Mouse (Mus musculus): ENCODE measurements at regions not wholly inside any gene's neighbourhood (a gene's known extent, or its start where the extent isn't known, plus 50 kb on each side); places are given as distances from the start of the nearest gene placed in this dataset.

DNA sequence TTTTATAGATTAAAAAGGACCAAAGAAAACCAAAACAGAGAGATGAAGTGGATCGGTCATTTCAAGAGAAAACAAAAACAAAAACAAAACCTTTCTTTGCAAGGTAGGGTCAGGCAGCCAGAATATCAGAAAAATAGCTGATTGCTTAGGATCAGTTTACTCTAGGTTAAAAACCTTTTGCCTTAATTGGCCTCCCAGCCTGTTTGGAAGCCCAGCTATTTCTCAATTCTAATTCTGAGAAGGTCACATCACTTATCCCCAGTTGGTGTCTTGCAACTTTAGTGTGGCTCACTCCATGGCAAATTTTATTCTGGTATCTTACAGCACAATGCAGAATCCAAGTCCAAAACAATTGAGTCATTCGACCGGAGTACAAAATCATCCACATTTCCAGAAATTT is 70.0 kb downstream of the 1190002N15Rik start:
- Histone ChIP-seq H3K9ac (replicated peaks; ENCODE audit: low read depth, low read length) (no peak overlapping the region), H3K4me1 (replicated peaks; ENCODE audit: control insufficient read depth, insufficient read depth, low read length) (no peaks in the 10 kb centered on the region), H3K4me3 (replicated peaks; ENCODE audit: low read length) (no peak overlapping the region), H3K36me3 (ENCODE audit: control insufficient read depth, insufficient read depth) (no peaks in the 10 kb centered on the region), H3K27ac (ENCODE audit: low read length) (no peak overlapping the region), H3K27me3 (replicated peaks; ENCODE audit: control insufficient read depth, insufficient read depth, low read length) (no peaks in the 10 kb centered on the region), H3K9me3 (ENCODE audit: control insufficient read depth, low read length) (no peaks in the 10 kb centered on the region), H3K4me2 (ENCODE audit: low read length) (no peak overlapping the region)
- 71% methylated on average over 3 of the region's 3 CpGs for WGBS
- no peak for ATAC-seq

DNA sequence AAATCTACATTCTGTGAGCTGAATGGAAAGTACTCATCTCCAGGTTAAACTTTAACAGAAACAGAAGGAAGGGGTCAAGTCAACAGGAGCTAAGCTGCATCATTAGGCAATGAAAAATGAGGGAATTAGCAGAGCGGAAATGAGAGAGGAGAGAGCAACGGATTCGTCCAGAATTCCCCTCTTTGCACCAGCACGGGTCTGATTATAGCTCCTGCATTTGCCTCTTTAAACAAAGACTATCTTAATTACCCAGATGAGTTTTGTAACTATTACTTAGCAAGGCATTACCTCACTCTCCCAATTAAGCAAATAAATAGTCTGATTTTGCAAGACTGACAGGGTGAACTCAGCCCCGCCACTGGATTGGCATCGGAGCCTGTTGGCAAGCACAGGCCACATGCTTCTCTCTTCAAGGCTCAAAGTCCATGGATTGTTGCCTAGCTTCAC is 81.8 kb downstream of the 1190002N15Rik start:
- H3K4me1 ChIP-seq (replicated peaks; ENCODE audit: control insufficient read depth, insufficient read depth, low read length), result 0 out of 2 replicates have a peak, but pooled peaks cover 6% of the 10 kb centered on the region
- 17% methylated on average over 6 of the region's 6 CpGs for WGBS
- no peak overlapping the region for H3K4me2 ChIP-seq (ENCODE audit: low read length)
- no peaks in the 10 kb centered on the region for H3K9me3 ChIP-seq (ENCODE audit: control insufficient read depth, low read length)
- H3K27ac ChIP-seq (ENCODE audit: low read length), result no peak overlapping the region
- ATAC-seq, result peak; percentile 94
- H3K9ac ChIP-seq (replicated peaks; ENCODE audit: low read depth, low read length), result no peak overlapping the region
- H3K36me3 ChIP-seq (ENCODE audit: control insufficient read depth, insufficient read depth), result no peaks in the 10 kb centered on the region
- peaks cover 6% of the 10 kb centered on the region; the same call in 1 of the 2 replicates for H3K27me3 ChIP-seq (replicated peaks; ENCODE audit: control insufficient read depth, insufficient read depth, low read length)
- no peak overlapping the region for H3K4me3 ChIP-seq (replicated peaks; ENCODE audit: low read length)

DNA sequence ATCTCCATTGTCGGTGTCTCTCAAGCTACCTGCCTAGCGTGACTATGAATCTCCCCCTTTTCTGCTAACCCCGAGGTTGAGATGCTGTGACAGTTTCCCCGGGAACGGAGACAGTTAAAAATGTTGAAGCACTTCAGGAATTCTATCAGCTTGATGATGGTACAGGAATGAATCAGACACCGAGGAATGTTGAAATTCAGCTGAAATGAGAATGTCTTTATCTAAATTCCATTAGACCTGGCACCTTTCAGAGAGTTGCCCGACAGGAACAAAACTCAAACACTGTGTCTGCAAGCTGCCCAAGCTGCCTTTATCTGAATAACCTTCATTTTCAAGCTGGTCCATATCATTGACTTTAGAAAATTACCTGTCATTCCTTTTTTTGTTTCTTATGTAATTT is 82.4 kb downstream of the 1190002N15Rik start:
- H3K9ac ChIP-seq (replicated peaks; ENCODE audit: low read depth, low read length), result no peak overlapping the region
- H3K9me3 ChIP-seq (ENCODE audit: control insufficient read depth, low read length), result no peaks in the 10 kb centered on the region
- H3K4me1 ChIP-seq (replicated peaks; ENCODE audit: control insufficient read depth, insufficient read depth, low read length), result 0 out of 2 replicates have a peak, but pooled peaks cover 6% of the 10 kb centered on the region
- H3K4me2 ChIP-seq (ENCODE audit: low read length), result no peak overlapping the region
- H3K27me3 ChIP-seq (replicated peaks; ENCODE audit: control insufficient read depth, insufficient read depth, low read length), result peaks cover 6% of the 10 kb centered on the region; the same call in 1 of the 2 replicates
- no peak overlapping the region for H3K27ac ChIP-seq (ENCODE audit: low read length)
- H3K36me3 ChIP-seq (ENCODE audit: control insufficient read depth, insufficient read depth), result no peaks in the 10 kb centered on the region
- ATAC-seq, result no peak
- WGBS, result 63% methylated on average over 7 of the region's 7 CpGs
- H3K4me3 ChIP-seq (replicated peaks; ENCODE audit: low read length), result no peak overlapping the region

DNA sequence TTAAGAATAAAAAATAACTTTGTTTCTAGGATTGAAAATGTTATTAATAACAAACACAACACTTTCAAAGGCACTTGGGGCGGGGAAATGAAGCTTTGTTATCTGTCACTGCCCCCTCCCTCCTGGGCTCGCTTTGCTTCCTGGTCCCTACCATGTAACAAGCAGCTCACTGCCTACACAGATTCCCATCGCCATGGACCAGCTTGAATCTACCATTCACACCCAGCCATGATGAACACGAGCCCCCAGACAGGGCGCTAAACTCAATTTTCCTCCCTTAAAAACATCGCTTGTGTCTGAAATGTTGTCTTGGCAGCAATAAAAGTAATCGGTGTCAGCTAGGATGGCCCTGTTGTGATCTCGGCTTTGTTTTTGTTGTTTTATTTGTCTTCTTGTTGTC is 88.0 kb downstream of the 1190002N15Rik start:
- no peaks in the 10 kb centered on the region for H3K4me1 ChIP-seq (replicated peaks; ENCODE audit: control insufficient read depth, insufficient read depth, low read length)
- 79% methylated on average over 8 of the region's 8 CpGs for WGBS
- H3K27ac ChIP-seq (ENCODE audit: low read length), result no peak overlapping the region
- H3K9me3 ChIP-seq (ENCODE audit: control insufficient read depth, low read length), result no peaks in the 10 kb centered on the region
- no peak overlapping the region for H3K9ac ChIP-seq (replicated peaks; ENCODE audit: low read depth, low read length)
- no peak overlapping the region for H3K4me3 ChIP-seq (replicated peaks; ENCODE audit: low read length)
- 0 out of 2 replicates have a peak, but pooled peaks cover 6% of the 10 kb centered on the region for H3K27me3 ChIP-seq (replicated peaks; ENCODE audit: control insufficient read depth, insufficient read depth, low read length)
- no peak for ATAC-seq
- H3K36me3 ChIP-seq (ENCODE audit: control insufficient read depth, insufficient read depth), result no peaks in the 10 kb centered on the region
- no peak overlapping the region for H3K4me2 ChIP-seq (ENCODE audit: low read length)

DNA sequence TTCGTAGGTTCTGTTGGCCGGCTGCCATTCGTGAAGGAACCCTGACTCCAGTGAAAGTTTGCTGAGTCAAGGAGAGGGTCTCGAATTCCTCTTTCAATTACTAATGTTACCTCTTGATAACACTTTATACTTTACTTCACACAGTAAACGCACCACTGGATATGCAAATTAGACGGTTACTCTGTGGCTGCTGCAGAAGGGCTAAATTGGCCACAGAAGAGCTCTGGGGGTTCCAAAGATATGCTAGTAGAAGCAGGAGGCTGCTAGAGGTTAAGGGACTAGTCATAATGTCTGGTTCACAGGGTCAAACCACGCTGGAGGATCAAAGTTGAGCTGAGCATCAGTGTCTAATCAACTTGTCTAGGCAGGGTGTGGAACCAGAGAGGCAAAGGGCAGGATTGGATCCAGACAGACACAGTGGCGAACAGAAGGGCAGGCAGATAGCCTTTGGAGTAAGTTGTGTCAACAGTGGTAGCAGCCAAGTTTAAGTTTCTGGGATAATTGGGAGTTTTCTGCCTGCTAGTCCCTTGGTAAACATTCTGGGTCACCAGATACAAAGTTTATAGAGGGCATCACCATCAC is 91.6 kb downstream of the 1190002N15Rik start:
- Histone ChIP-seq H3K27me3 (replicated peaks; ENCODE audit: control insufficient read depth, insufficient read depth, low read length) (no peaks in the 10 kb centered on the region), H3K36me3 (ENCODE audit: control insufficient read depth, insufficient read depth) (no peaks in the 10 kb centered on the region), H3K4me2 (ENCODE audit: low read length) (no peak overlapping the region), H3K4me1 (replicated peaks; ENCODE audit: control insufficient read depth, insufficient read depth, low read length) (no peaks in the 10 kb centered on the region), H3K27ac (ENCODE audit: low read length) (no peak overlapping the region), H3K9me3 (ENCODE audit: control insufficient read depth, low read length) (no peaks in the 10 kb centered on the region), H3K4me3 (replicated peaks; ENCODE audit: low read length) (no peak overlapping the region), H3K9ac (replicated peaks; ENCODE audit: low read depth, low read length) (no peak overlapping the region)
- ATAC-seq, result no peak
- 82% methylated on average over 8 of the region's 8 CpGs for WGBS

DNA sequence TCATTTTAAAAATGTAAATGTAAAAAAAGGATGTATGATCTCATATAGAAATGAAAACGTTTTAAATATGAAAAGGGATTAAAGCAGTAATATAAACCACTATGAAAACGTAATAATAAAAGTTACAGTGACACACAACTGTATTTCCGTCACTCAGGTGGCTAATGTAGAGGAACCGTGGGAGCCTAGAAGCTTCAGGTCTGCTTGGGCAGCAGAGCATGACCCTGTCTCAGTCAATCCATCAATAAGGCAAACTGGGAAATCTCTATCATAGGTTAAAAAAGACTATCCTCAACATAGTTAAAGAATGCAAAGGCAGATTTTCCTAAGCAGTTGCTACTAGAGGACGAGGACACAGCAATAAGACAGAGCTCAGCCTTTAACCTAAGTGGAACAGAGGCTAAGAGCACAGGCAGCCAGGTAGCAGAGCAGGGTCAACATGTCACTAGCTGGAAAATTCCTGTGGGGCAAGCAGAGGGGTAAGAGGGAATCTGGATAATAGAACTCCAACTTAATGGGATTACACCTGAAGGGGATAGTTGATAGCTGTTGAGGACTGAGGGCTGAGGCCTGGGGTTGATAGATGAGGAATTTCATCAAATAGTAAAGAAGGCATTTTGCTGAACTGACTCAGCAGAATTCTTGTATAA is 93.6 kb downstream of the 1190002N15Rik start:
- Histone ChIP-seq H3K4me3 (replicated peaks; ENCODE audit: low read length) (no peak overlapping the region), H3K4me2 (ENCODE audit: low read length) (no peak overlapping the region), H3K27ac (ENCODE audit: low read length) (no peak overlapping the region), H3K9me3 (ENCODE audit: control insufficient read depth, low read length) (no peaks in the 10 kb centered on the region), H3K27me3 (replicated peaks; ENCODE audit: control insufficient read depth, insufficient read depth, low read length) (no peaks in the 10 kb centered on the region), H3K36me3 (ENCODE audit: control insufficient read depth, insufficient read depth) (no peaks in the 10 kb centered on the region), H3K4me1 (replicated peaks; ENCODE audit: control insufficient read depth, insufficient read depth, low read length) (no peaks in the 10 kb centered on the region), H3K9ac (replicated peaks; ENCODE audit: low read depth, low read length) (no peak overlapping the region)
- 78% methylated on average over 5 of the region's 5 CpGs for WGBS
- ATAC-seq, result no peak

DNA sequence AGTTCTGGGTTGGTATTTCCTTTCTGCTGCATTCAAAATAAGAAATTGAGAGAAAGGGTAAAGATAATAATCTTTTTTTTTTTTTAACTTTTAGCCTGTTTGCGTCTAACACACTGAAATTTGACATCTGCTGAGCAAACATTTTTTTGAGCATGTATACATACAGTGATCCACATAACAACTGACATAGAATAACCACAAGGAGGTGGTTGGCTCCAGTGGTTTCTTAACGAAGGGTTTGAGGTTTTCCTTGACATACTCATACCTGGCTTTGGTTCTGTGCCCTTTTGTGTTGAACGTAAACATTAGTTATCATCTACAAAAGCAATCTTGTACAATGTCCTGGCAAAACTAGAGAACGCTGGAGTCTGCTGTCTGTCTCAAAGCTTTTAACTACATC is 96.5 kb downstream of the 1190002N15Rik start:
- Histone ChIP-seq H3K4me2 (ENCODE audit: low read length) (no peak overlapping the region), H3K4me1 (replicated peaks; ENCODE audit: control insufficient read depth, insufficient read depth, low read length) (no peaks in the 10 kb centered on the region), H3K27me3 (replicated peaks; ENCODE audit: control insufficient read depth, insufficient read depth, low read length) (no peaks in the 10 kb centered on the region), H3K36me3 (ENCODE audit: control insufficient read depth, insufficient read depth) (no peaks in the 10 kb centered on the region), H3K9me3 (ENCODE audit: control insufficient read depth, low read length) (no peaks in the 10 kb centered on the region), H3K27ac (ENCODE audit: low read length) (no peak overlapping the region), H3K4me3 (replicated peaks; ENCODE audit: low read length) (no peak overlapping the region), H3K9ac (replicated peaks; ENCODE audit: low read depth, low read length) (no peak overlapping the region)
- ATAC-seq, result no peak
- WGBS, result 76% methylated on average over 4 of the region's 4 CpGs

DNA sequence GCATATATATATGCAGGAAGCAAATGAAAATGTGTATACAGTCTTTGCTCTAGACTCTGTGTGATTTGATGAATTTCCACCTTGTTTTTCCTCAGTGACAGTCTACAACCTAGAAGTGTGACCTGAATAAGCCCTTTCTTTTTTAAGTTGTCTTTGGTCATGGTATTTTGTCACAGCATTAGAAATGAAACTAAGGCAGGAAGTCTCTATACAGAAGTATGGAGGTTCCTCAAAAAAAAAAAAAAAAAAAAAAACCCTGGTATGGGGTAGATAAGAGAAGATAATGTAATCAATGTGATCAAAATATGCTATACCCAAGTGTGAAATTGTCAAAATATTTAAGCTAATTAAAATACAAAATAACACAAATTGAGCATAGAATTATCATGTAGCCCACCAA is 104.4 kb downstream of the 1190002N15Rik start:
- Histone ChIP-seq H3K27ac (ENCODE audit: low read length) (no peak overlapping the region), H3K4me1 (replicated peaks; ENCODE audit: control insufficient read depth, insufficient read depth, low read length) (no peaks in the 10 kb centered on the region), H3K4me3 (replicated peaks; ENCODE audit: low read length) (no peak overlapping the region), H3K27me3 (replicated peaks; ENCODE audit: control insufficient read depth, insufficient read depth, low read length) (no peaks in the 10 kb centered on the region), H3K36me3 (ENCODE audit: control insufficient read depth, insufficient read depth) (no peaks in the 10 kb centered on the region), H3K9ac (replicated peaks; ENCODE audit: low read depth, low read length) (no peak overlapping the region), H3K4me2 (ENCODE audit: low read length) (no peak overlapping the region), H3K9me3 (ENCODE audit: control insufficient read depth, low read length) (no peaks in the 10 kb centered on the region)
- ATAC-seq, result no peak

DNA sequence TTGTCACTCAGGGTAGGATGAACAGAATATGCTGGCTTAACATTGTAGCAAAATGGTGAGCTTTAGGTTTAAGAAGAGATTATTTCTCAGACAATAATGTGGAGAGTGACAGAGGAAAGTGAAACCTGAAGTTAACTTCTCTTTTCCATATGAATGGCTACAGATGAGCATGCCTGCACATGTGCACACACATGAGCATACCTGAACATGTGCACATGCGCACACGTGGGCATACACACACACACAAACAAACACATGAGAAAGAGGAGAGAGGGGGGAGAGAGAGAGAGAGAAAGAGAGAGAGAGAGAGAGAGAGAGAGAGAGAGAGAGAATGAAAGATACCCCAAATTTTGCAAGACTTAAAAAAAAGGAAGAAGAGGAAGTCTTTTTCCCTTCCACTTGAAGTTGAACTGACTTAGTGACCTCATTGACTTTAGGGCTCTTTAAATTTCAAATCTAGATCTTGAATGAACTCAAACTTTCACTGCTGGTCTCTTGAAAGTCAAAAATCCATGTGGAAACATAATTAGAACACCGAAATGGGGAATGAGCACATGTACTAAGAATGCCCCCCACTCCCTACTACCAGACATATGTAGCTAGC is 105.6 kb downstream of the 1190002N15Rik start:
- H3K27ac ChIP-seq (ENCODE audit: low read length), result no peak overlapping the region
- no peak for ATAC-seq
- 93% methylated on average over 3 of the region's 3 CpGs for WGBS

More for the DNA sequence above, 105.6 kb downstream of the 1190002N15Rik start:
- Histone ChIP-seq H3K27me3 (replicated peaks; ENCODE audit: control insufficient read depth, insufficient read depth, low read length) (no peaks in the 10 kb centered on the region), H3K9ac (replicated peaks; ENCODE audit: low read depth, low read length) (no peak overlapping the region), H3K36me3 (ENCODE audit: control insufficient read depth, insufficient read depth) (no peaks in the 10 kb centered on the region), H3K9me3 (ENCODE audit: control insufficient read depth, low read length) (no peaks in the 10 kb centered on the region), H3K4me3 (replicated peaks; ENCODE audit: low read length) (no peak overlapping the region), H3K4me1 (replicated peaks; ENCODE audit: control insufficient read depth, insufficient read depth, low read length) (no peaks in the 10 kb centered on the region), H3K4me2 (ENCODE audit: low read length) (no peak overlapping the region)
